Mouse (Mus musculus) left cerebral cortex, postnatal 36 days (tissue): ENCODE results near the gene Otop2. TPM values are rescaled to one million over a fixed set of nuclear protein-coding genes. Genes with fewer than 3 reads are reported as not detected.

Experiments
- DNase-seq, 2 experiments: peaks; one replicate each; pipeline ENCODE4 v3.0.0; 2021 to 2022; ENCODE audit warnings: low spot score in 2 of 2, mixed read lengths in 1 of 2
- intact Hi-C: fragments of 180-260 bp; cut with DNase I; formaldehyde crosslinking; loops from one replicate; pipeline ENCODE4 v1.15.1; 2025
- total RNA-seq, 2 experiments: library from RNA; stranded (reverse); gene quantifications; 2 replicates each; pipeline ENCODE4 v1.2.3; 2021

Otop2 gene
- total RNA-seq, 2 experiments from 2014 or later: 1.1 to 2.1 TPM

DNA sequence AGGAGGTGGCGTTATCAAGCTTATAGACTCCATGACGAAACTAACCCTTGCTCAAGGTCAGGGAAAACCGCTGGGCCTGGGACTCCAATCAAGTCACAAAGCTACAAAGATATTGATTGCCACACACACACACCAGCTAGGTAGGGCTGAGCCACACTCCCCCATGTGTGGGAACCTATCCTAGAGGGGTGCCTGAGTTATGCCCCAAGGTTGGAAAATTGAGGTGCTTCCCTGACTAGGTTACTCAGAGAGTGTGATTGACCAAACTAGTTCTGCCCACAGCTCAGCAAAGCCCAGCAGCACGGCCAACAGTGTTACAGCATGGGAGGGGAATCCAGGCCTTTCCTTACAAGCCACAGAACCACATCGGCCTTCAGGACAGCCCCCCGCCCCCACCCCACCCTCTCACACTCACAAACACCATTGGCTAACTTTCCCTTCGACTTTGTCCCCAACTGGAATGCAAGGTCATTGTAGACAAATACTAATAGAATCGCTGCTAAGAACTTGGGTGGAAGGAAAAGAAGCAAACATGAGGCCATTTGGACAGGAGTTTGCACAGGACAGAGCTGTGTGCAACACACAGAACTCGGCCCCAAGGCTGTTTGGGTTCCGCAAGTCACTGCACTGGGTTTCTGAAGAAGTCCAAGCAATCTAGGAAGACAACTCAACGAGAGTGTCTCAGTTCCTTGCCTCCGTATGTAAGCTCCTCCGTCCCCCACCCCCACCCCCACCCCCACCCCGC lies 14.2 kb upstream of the Otop2 start:
- intact Hi-C loops: no loop called here

DNA sequence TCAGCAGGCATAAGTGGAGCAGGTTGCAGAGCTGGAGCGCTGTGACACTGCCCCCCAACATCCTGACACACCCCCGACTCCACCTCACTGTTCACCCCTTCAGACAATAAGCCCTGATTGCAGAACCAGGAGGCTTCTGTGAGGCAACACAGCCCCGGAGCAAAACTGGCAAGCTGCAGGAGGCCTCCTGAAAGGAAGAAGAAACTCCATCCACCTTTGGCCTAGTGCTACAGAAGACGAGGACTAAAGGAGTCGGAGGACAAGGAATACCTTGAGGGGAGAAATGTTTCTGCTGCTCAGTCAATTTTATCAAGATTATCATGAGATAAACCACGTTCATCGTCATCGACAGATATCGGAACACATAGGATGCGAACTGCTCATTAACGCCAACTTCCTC lies 11.0 kb upstream of the Otop2 start:
- intact Hi-C loops: no loop called here
- no peak for DNase-seq

More for the DNA sequence above, 14.2 kb upstream of the Otop2 start:
- no peak for DNase-seq

- intact Hi-C loops: no loop called here
- no peak for DNase-seq
Measured at GRCm38 (mm10) chr11:115296471-115297210, 10.3 kb upstream of the Otop2 start.

GRCm38 (mm10) chr11:115297214-115297826 lies 9.6 kb upstream of the Otop2 start, which contains the start of gene Fads6:
Gene Fads6 (minus strand): TSS chr11:115297663.
- peak; percentile 70 to 75 for DNase-seq
- intact Hi-C loops: no loop called here

DNA sequence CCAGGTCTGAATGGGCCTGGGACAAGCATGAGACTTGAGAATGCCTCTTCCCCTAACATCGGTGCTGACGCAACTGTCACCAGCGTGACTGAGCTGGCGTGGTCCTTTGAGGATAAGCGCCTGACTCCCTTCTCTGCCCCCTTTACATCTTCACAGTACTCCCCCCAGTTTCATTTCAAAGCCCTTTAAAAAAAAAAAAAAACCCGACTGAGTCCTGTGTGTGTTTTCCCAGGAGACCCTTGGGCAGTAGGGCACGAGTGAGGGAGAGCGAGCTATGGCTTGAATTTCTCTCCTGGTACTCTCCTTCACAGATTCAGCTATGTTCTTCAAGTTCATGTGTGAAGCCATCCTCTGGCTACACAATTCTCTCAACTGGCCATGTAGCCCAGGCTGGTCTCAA lies 8.8 kb upstream of the Otop2 start:
- DNase-seq: no peak
- intact Hi-C loops: no loop called here

DNA sequence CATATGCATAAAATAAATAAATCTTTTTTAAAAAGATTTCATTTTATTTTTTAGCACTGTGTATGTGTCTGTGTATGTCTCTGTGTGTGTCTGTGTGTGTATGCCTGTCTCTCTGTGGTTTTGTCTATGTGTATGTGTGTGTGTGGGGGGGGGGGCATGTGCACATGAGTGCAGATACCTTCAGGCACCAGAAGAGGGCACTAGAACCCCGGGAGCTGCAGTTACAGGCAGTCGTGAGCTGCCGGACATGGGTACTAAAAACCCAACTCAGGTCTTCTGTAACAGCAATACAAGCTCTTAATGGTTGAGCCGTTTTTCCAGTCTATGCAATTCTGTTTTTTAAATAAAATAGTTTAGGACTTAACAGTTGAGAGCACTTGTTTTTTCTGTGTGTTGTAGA lies 6.2 kb upstream of the Otop2 start:
- intact Hi-C loops: no loop called here
- no peak for DNase-seq

GRCm38 (mm10) chr11:115301351-115301750 lies 5.6 kb upstream of the Otop2 start:
- intact Hi-C loops: no loop called here
- DNase-seq: no peak

DNA sequence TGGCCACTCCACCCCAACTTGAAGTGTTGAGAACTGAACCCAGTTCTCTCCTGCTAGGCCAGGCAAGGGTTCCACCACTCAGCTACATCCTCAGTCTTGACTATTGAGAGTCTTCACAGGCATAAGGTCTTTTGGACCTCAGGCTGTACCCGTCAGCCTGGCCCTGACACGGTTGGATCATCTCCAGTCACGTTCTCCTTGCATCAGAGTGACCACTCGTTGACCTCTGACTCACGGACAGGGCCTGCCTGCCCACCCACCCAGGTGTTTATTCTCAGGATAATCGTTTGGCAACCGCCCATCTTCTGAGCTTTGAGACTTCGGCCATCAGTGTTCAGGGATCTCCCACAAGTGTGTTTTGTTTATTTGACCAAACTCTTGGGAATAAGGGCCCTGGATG lies 3.8 kb upstream of the Otop2 start:
- no peak for DNase-seq
- intact Hi-C loops: no loop called here

GRCm38 (mm10) chr11:115308781-115309180 lies 1.8 kb downstream of the Otop2 start:
- intact Hi-C loops: no loop called here
- DNase-seq: no peak

DNA sequence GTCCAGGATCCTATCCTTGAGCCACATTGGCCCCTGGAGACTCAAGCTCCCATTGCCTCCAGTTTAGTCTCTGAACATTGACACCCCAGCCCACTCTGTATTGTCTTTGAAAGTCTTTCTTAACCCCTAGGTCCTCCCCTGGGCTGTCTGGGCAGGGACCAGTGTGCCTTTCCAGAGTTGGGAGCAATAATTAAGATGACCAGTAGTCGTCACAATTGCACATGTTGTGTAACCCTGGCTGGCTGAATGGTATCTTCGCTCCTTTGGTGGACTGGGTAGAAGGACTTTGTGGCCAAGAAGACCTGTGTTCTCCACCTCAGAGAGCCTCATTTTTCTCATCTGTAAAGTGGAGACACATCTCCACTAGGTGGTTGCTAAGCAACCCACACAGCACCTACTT lies 7.3 kb downstream of the Otop2 start:
- intact Hi-C loops: no loop called here
- DNase-seq: no peak

- intact Hi-C loops: no loop called here
- no peak for DNase-seq
Measured at GRCm38 (mm10) chr11:115317204-115317603, 10.2 kb downstream of the Otop2 start.

GRCm38 (mm10) chr11:115318245-115319027 lies 11.5 kb downstream of the Otop2 start:
- DNase-seq: no peak
- intact Hi-C loops: no loop called here

DNA sequence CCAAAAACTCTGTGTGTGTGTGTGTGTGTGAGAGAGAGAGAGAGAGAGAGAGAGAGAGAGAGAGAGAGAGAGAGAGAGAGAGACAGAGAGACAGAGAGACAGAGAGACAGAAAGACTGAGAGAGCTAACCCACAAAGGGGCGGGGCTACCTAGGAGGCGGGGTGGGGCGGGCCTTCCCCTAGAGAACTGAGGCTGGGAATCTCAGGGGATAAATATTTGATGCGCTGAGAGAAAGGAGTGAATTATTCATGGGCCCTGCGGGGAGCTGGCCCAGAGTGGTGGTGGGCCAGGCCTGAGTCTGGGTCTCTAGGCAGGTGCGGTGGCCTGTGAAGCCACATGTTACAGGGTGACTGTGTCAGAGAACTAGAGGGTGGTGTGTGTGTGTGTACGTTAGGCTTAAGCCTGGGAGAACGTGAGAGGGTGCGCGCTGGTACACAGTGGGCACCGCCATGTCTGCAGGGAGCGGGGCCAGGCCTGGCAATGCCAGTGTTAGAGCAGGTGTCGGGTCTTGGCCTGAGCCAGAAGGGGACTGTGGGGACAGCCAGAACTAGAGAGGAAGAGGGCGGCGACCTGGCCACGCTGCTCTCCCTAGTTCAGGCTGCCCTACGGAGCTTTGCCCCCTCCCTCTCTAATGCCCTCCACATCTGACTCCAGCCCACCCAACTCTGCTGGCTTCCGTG lies 12.9 kb downstream of the Otop2 start:
- intact Hi-C loops: no loop called here
- DNase-seq: no peak

- no peak for DNase-seq
- intact Hi-C loops: loop anchor here (1.0 kb wide), 1 partner anchor 31 kb away; no protein-coding TSS in a partner anchor
Measured at GRCm38 (mm10) chr11:115321906-115322693, 15.1 kb downstream of the Otop2 start, which contains the start of gene Ush1g. Gene Ush1g (minus strand): TSS chr11:115322041.

DNA sequence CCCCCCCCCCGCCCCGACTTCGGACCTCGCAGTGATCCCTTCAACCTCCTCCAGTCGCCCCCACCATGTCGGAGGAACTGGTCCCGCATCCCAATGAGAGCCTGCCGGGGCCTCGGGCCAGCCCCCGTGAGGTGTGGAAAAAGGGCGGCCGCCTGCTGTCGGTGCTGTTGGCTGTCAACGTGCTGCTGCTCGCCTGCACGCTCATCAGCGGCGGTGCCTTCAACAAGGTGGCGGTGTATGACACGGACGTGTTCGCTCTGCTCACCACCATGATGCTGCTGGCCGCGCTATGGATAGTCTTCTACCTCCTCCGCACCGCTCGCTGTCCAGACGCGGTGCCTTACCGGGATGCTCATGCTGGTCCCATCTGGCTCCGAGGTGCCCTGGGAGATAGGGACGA lies 16.4 kb downstream of the Otop2 start:
- DNase-seq: no peak
- intact Hi-C loops: no loop called here

DNA sequence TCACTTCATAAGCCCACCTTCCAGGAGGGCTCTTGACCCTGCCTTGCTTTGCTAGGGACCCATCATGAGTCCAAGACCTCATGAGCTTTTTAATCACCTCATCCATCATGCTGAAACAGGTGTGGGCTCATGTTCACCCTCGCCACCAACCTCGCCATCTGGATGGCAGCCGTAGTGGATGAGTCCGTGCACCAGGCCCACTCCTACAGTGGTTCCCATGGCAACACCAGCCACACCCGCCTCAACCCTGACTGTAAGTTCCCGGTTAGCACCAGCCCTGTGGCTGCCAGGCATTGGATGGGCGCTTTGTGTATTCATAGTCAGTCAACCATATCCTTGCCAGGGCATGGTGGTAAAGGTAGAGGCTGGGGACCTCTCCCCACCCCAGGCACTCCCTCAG lies 19.8 kb downstream of the Otop2 start:
- intact Hi-C loops: no loop called here
- peak in 1 of 2 experiments; percentile 66 for DNase-seq

GRCm38 (mm10) chr11:115329339-115329738 lies 22.4 kb downstream of the Otop2 start:
- no peak for DNase-seq
- intact Hi-C loops: no loop called here

DNA sequence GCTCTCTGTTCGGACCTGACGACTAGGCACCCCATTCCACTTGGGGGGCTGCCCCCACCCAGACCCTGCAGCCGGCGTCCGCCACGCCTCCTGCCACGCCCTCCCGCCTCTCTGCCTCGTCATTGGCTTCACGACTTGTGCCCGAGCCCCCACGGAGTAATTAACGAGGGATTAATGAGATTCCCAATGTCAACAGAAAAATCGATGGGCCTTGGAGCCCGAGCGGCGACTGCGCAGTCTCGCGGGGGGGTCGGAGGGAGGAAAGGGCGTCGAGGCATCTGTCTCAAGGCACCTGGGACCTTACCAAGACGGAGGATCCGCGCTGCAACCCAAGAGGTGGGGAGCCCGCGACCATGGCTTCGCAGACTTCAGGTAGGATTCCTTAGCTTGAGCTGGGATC lies 27.6 kb downstream of the Otop2 start, which contains the start of gene Otop3:
Gene Otop3 (plus strand): TSS at position 201 of the 400 bp plus-strand sequence.
- intact Hi-C loops: no loop called here
- no peak for DNase-seq
